Mouse (Mus musculus): ENCODE measurements around the gene Iqcf3.

Iqcf3 gene

GRCm38 (mm10) chr9:106469776-106470175 is 91.7 kb downstream of the Iqcf3 start:
- DNase-seq, result peak; percentile 12

GRCm38 (mm10) chr9:106469317-106469716 is 92.1 kb downstream of the Iqcf3 start:
- peak; percentile 20 for DNase-seq

GRCm38 (mm10) chr9:106467746-106468145 is 93.7 kb downstream of the Iqcf3 start:
- no peak for DNase-seq

GRCm38 (mm10) chr9:106466721-106467120 is 94.7 kb downstream of the Iqcf3 start:
- DNase-seq, result peak; percentile 20

- peak; percentile 83 for DNase-seq
Observed at GRCm38 (mm10) chr9:106465571-106466200, 95.7 kb downstream of the Iqcf3 start, which contains the start of gene Gpr62. Gene Gpr62, minus strand, starts transcription at chr9:106465938.

GRCm38 (mm10) chr9:106464751-106465541 is 96.5 kb downstream of the Iqcf3 start:
- DNase-seq, result peak; percentile 90

- peak; percentile 86 for DNase-seq
Observed at GRCm38 (mm10) chr9:106463122-106464063, 98.0 kb downstream of the Iqcf3 start.

GRCm38 (mm10) chr9:106462430-106462800 is 99.0 kb downstream of the Iqcf3 start:
- peak; percentile 47 for DNase-seq

- peak; percentile 56 for DNase-seq
Observed at GRCm38 (mm10) chr9:106461641-106462429, 99.6 kb downstream of the Iqcf3 start.

GRCm38 (mm10) chr9:106461026-106461415 is 100.4 kb downstream of the Iqcf3 start:
- peak; percentile 47 for DNase-seq

GRCm38 (mm10) chr9:106460401-106461025 is 100.9 kb downstream of the Iqcf3 start:
- DNase-seq, result peak; percentile 75

- DNase-seq, result peak; percentile 61
Observed at GRCm38 (mm10) chr9:106459946-106460345, 101.5 kb downstream of the Iqcf3 start.

GRCm38 (mm10) chr9:106457920-106458319 is 103.5 kb downstream of the Iqcf3 start:
- no peak for DNase-seq

GRCm38 (mm10) chr9:106457163-106457559 is 104.3 kb downstream of the Iqcf3 start:
- no peak for DNase-seq

- DNase-seq, result no peak
Observed at GRCm38 (mm10) chr9:106456325-106457162, 104.9 kb downstream of the Iqcf3 start.

- no peak for DNase-seq
Observed at GRCm38 (mm10) chr9:106454888-106455681, 106.3 kb downstream of the Iqcf3 start.

- DNase-seq, result no peak
Observed at GRCm38 (mm10) chr9:106454071-106454761, 107.2 kb downstream of the Iqcf3 start.

GRCm38 (mm10) chr9:106453271-106454070 is 108.0 kb downstream of the Iqcf3 start, which contains the start of gene Pcbp4:
Gene Pcbp4, plus strand, starts transcription at chr9:106453291.
- no peak for DNase-seq

Measured in cerebellum, adult 11 months (tissue).